Mouse (Mus musculus) embryonic facial prominence, embryonic 14.5 days (tissue): ENCODE data around the gene Socs3. TPM values are rescaled to one million over a fixed set of nuclear protein-coding genes. Genes with fewer than 3 reads are reported as not detected.
A peak's percentile ranks its signal among the peaks of the same experiment; 100 is the strongest.

ENCODE experiments used
- ATAC-seq: fragments of 200-750 bp; cut with Nextera tagmentation; 2 replicates; pipeline ENCODE4 v1.8.0; 2017; ENCODE audit warnings: low read depth, moderate number of reproducible peaks, moderate TSS enrichment
- DNase-seq: peaks from one replicate; pipeline ENCODE4 v3.0.0-alpha.2; 2015; ENCODE audit warnings: low spot score
- H3K27ac ChIP-seq: fragments of 300-500 bp; sonication (generic); replicated peaks from 2 replicates; pipeline ENCODE4 v1.5.1; 2014; ENCODE audit warnings: low read depth, mild to moderate bottlenecking, low read length, moderate library complexity
- H3K27me3 ChIP-seq: fragments of 300-500 bp; sonication (generic); replicated peaks from 2 replicates; pipeline ENCODE4 v1.6.1; 2014; ENCODE audit warnings: low read length; ENCODE audit not compliant: control insufficient read depth, insufficient read depth
- H3K36me3 ChIP-seq: fragments of 300-500 bp; sonication (generic); 2 replicates; pipeline ENCODE4 v1.6.1; 2014; ENCODE audit warnings: low read length, mixed read lengths; ENCODE audit not compliant: control insufficient read depth, insufficient read depth
- H3K4me1 ChIP-seq: fragments of 300-500 bp; sonication (generic); 2 replicates; pipeline ENCODE4 v1.6.1; 2014; ENCODE audit warnings: antibody characterized with exemption, low read length; ENCODE audit not compliant: control insufficient read depth, insufficient read depth
- H3K4me2 ChIP-seq: fragments of 300-500 bp; sonication (generic); 2 replicates; pipeline ENCODE4 v1.6.1; 2014; ENCODE audit warnings: low read depth, mild to moderate bottlenecking, low read length, moderate library complexity, mixed read lengths
- H3K4me3 ChIP-seq: fragments of 300-500 bp; sonication (generic); 2 replicates; pipeline ENCODE4 v1.5.1; 2014; ENCODE audit warnings: low read depth, mild to moderate bottlenecking, low read length
- H3K9ac ChIP-seq: fragments of 300-500 bp; sonication (generic); 2 replicates; pipeline ENCODE4 v1.6.1; 2014; ENCODE audit warnings: low read depth, mild to moderate bottlenecking, low read length, moderate library complexity, mixed read lengths
- H3K9me3 ChIP-seq: fragments of 300-500 bp; sonication (generic); 2 replicates; pipeline ENCODE4 v1.6.1; 2016; ENCODE audit warnings: low read length; ENCODE audit not compliant: control insufficient read depth
- WGBS: fragments of 180-500 bp; shearing (Covaris S2); extraction: QIAGEN DNeasy Blood & Tissue Kit; methylation state at CpG from one replicate; pipeline ENCODE4 v1.1.7; 2014; 5-methylcytosine and 5-hydroxymethylcytosine counted together
- polyA plus RNA-seq: library from polyadenylated mRNA; unstranded; fragments of >200 nt; fragmentation: Nextera tagmentation; extraction: Ambion mirVana; gene quantifications from 2 replicates; pipeline ENCODE4 v1.2.1, GENCODE M21; 2014

The Socs3 gene
- polyA plus RNA-seq, 1 experiment from 2014 or later = 6.8 TPM

DNA sequence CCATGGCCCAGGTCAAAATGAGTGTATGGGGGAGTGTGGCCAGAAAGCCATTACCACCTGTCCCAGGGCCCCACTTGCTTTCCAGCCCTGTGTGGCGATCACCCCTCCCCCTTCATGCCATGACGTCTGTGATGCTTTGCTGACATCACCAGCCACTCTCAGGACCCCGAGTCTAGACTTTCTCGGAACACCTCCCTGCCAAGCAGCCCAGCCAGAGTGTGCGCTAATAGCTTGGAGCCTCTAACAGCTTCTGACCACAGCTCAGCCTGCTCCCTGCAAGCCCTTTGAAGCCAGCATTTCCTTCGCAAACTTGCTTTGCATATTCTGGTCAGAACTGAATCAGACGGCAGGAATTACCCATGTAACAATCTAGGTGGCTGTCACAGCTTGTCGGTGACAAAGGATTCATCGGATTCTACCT is 4.3 kb downstream of the Socs3 start:
- Histone ChIP-seq H3K9me3 (no peaks in the 10 kb centered on the region), H3K9ac (0 out of 2 replicates have a peak overlapping the region, but pooled peaks have one; percentile 35), H3K4me2 (peak overlapping the region; percentile 83), H3K4me3 (no peak overlapping the region), H3K27me3 (peaks cover 5% of the 10 kb centered on the region; the same call in 1 of the 2 replicates), H3K36me3 (peaks cover 10% of the 10 kb centered on the region; the same call in 1 of the 2 replicates), H3K4me1 (peaks cover 64% of the 10 kb centered on the region), H3K27ac (0 out of 2 replicates have a peak overlapping the region, but pooled peaks have one; percentile 1)
- no peak for DNase-seq
- no peak for ATAC-seq
- WGBS = 23% methylated on average over 9 of the region's 9 CpGs

GRCm38 (mm10) chr11:117965052-117965451 is 4.8 kb downstream of the Socs3 start:
- peaks cover 5% of the 10 kb centered on the region; the same call in 1 of the 2 replicates for H3K27me3 ChIP-seq
- no peak for DNase-seq
- H3K4me3 ChIP-seq = no peak overlapping the region
- H3K4me2 ChIP-seq = peak overlapping the region; percentile 83; the same call in 1 of the 2 replicates
- 33% methylated on average over 7 of the region's 7 CpGs for WGBS
- no peaks in the 10 kb centered on the region for H3K9me3 ChIP-seq
- peaks cover 66% of the 10 kb centered on the region for H3K4me1 ChIP-seq
- ATAC-seq = no peak
- peaks cover 10% of the 10 kb centered on the region; the same call in 1 of the 2 replicates for H3K36me3 ChIP-seq
- no peak overlapping the region for H3K9ac ChIP-seq
- peak overlapping the region; percentile 95; the same call in 1 of the 2 replicates for H3K27ac ChIP-seq

DNA sequence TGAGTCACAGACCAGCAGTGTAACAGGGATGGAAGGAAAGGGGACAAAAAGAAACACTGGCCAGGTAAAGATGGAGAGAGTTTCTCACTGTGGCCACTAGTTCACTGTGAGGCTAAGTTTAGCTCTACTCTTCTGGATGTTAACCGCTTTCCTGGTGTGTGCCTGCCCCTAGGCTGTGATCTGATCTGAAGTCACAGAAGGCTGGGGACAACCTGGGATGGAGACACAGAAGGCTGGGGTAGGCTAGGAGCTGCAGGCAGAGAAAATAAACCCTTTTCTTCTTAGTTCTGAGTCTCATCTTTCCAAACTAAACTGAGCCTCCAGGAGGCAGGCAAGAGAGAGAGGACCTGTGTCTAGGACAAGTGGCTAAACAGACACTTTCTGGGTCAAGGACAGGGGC is 5.6 kb downstream of the Socs3 start:
- ATAC-seq (no peak), DNase-seq (no peak)
- Histone ChIP-seq H3K9ac (peak overlapping the region; percentile 64), H3K4me2 (peak overlapping the region; percentile 86), H3K4me1 (peaks cover 72% of the 10 kb centered on the region), H3K36me3 (peaks cover 10% of the 10 kb centered on the region; the same call in 1 of the 2 replicates), H3K9me3 (no peaks in the 10 kb centered on the region), H3K27me3 (peaks cover 5% of the 10 kb centered on the region; the same call in 1 of the 2 replicates), H3K27ac (peak overlapping the region; percentile 95), H3K4me3 (peak overlapping the region; percentile 38; the same call in 1 of the 2 replicates)
- 21% methylated on average over 1 of the region's 1 CpGs for WGBS

DNA sequence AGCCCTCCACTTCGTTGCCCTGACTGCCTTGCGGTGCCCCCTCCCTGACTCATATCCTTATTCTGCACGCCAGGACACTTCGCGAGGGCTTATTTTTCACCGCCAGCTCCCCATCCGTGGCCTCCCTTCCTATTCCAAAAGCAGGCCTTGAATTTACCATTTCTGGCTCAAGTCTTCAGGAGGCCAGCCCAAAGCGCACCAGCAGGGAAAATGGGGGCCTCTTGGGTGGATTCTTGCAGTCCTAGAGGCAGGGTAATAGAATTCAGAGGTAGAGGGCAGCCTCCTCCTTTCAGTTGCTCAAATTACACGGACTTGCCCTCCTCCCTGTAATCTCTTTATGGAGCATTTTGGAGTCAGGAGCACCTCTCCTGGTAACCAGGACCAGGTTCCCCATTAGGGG is 6.0 kb downstream of the Socs3 start:
- peak overlapping the region; percentile 64 for H3K9ac ChIP-seq

DNA sequence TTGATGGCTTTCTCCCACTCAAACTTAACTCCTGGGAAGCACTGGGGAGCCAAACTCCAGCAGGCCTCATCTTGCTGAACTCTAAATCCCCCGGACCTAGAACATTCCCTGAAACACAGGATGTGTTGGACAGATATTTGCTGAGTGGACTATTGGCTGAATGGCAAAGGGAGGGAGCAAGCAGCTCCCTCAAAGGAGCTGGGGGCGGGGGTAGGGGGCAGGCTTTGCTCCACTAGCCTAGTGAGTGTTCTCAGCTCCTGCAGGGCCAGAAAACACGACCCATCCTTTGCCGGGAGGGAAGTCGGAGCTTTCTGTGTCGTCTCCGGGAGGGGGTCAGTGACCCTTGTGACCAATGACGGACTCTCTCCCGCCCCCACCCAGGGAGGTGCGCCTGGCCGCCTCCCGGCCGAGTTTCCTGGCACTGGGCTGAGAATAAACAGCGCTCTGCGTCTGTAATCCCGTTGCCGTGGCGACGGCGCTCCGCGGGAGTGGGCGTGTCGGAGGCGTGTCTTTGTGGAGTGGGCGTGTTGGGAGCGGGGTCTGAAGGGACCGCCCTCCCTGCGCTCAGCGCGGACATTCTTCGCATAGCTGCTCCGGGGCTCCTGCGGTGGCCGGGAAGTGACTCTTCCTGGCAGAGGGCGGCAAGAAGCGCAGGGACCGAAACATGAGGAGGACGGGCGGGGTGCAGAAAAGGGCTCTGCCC is 6.6 kb downstream of the Socs3 start:
- DNase-seq = peak; percentile 97
- H3K27me3 ChIP-seq = peaks cover 5% of the 10 kb centered on the region; the same call in 1 of the 2 replicates
- no peaks in the 10 kb centered on the region for H3K9me3 ChIP-seq
- peak overlapping the region; percentile 38 for H3K4me3 ChIP-seq
- H3K36me3 ChIP-seq = peaks cover 10% of the 10 kb centered on the region; the same call in 1 of the 2 replicates
- peak overlapping the region; percentile 86 for H3K4me2 ChIP-seq
- ATAC-seq = peak; percentile 91
- H3K27ac ChIP-seq = peak overlapping the region; percentile 95
- WGBS = under 1% methylated on average over 28 of the region's 40 CpGs
- H3K4me1 ChIP-seq = peaks cover 76% of the 10 kb centered on the region
- peak overlapping the region; percentile 64 for H3K9ac ChIP-seq

More for the DNA sequence above, 6.0 kb downstream of the Socs3 start:
- Histone ChIP-seq H3K4me3 (peak overlapping the region; percentile 38), H3K27me3 (peaks cover 5% of the 10 kb centered on the region; the same call in 1 of the 2 replicates), H3K36me3 (peaks cover 10% of the 10 kb centered on the region; the same call in 1 of the 2 replicates), H3K27ac (peak overlapping the region; percentile 95), H3K9me3 (no peaks in the 10 kb centered on the region), H3K4me1 (peaks cover 72% of the 10 kb centered on the region), H3K4me2 (peak overlapping the region; percentile 86)
- WGBS = 1% methylated on average over 9 of the region's 9 CpGs
- peak; percentile 13 for ATAC-seq
- DNase-seq = peak; percentile 76

GRCm38 (mm10) chr11:117962228-117963067 is 7.4 kb downstream of the Socs3 start:
- peaks cover 10% of the 10 kb centered on the region; the same call in 1 of the 2 replicates for H3K36me3 ChIP-seq
- peaks cover 3% of the 10 kb centered on the region; the same call in 1 of the 2 replicates for H3K27me3 ChIP-seq
- H3K27ac ChIP-seq = peak overlapping the region; percentile 95
- DNase-seq (peak; percentile 78), ATAC-seq (peak; percentile 30; the same call in 1 of the 2 replicates)
- peak overlapping the region; percentile 38; the same call in 1 of the 2 replicates for H3K4me3 ChIP-seq
- WGBS = 29% methylated on average over 10 of the region's 10 CpGs
- peak overlapping the region; percentile 86 for H3K4me2 ChIP-seq
- H3K9ac ChIP-seq = peak overlapping the region; percentile 64
- no peaks in the 10 kb centered on the region for H3K9me3 ChIP-seq
- H3K4me1 ChIP-seq = peaks cover 71% of the 10 kb centered on the region

DNA sequence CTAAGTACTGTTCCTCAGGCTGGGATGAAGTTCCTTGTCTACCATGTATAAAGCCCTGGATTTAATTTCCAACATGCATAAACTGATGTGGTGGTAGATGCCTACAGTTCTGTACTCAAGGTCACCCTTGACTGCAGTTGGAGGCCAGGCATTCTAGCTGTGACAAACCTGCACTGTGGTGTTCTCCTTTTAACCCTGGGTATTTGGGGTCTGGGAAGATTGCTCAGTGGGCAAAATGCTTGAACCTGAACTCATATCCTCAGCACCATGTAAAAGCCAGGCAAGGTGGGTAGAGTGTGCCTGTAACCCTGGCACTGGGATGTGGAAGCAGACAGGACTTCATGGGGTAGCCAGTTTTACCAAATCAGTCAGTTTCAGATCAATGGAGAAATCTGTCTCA is 9.2 kb downstream of the Socs3 start:
- H3K4me1 ChIP-seq = peaks cover 52% of the 10 kb centered on the region
- ATAC-seq = no peak
- H3K9ac ChIP-seq = no peak overlapping the region
- H3K9me3 ChIP-seq = no peaks in the 10 kb centered on the region
- no peaks in the 10 kb centered on the region for H3K27me3 ChIP-seq
- no peaks in the 10 kb centered on the region for H3K36me3 ChIP-seq
- H3K27ac ChIP-seq = no peak overlapping the region
- no peak overlapping the region for H3K4me3 ChIP-seq
- no peak overlapping the region for H3K4me2 ChIP-seq
- DNase-seq = no peak

GRCm38 (mm10) chr11:117959741-117960381 is 10.0 kb downstream of the Socs3 start:
- WGBS = 46% methylated on average over 13 of the region's 17 CpGs
- no peak overlapping the region for H3K4me3 ChIP-seq
- no peak overlapping the region for H3K9ac ChIP-seq
- ATAC-seq (no peak), DNase-seq (no peak)
- no peaks in the 10 kb centered on the region for H3K27me3 ChIP-seq
- H3K27ac ChIP-seq = no peak overlapping the region
- H3K36me3 ChIP-seq = no peaks in the 10 kb centered on the region
- peaks cover 47% of the 10 kb centered on the region for H3K4me1 ChIP-seq
- H3K4me2 ChIP-seq = no peak overlapping the region
- H3K9me3 ChIP-seq = no peaks in the 10 kb centered on the region
